Mouse (Mus musculus) cerebellum, adult 2 months (tissue): ENCODE measurements around the gene Crtc2.

Experiments
- CTCF ChIP-seq: fragments of 200-500 bp; IDR thresholded peaks from 2 replicates; pipeline ENCODE4 v1.5.1; 2011; ENCODE audit warnings: low read depth, mild to moderate bottlenecking, control low read depth, low read length, moderate library complexity, borderline replicate concordance; ENCODE audit not compliant: insufficient read depth
- POLR2A ChIP-seq: fragments of 200-500 bp; IDR thresholded peaks from 2 replicates; pipeline ENCODE4 v1.6.1; 2011; ENCODE audit warnings: low read length, control low read depth, borderline replicate concordance; ENCODE audit not compliant: insufficient read depth

DNA sequence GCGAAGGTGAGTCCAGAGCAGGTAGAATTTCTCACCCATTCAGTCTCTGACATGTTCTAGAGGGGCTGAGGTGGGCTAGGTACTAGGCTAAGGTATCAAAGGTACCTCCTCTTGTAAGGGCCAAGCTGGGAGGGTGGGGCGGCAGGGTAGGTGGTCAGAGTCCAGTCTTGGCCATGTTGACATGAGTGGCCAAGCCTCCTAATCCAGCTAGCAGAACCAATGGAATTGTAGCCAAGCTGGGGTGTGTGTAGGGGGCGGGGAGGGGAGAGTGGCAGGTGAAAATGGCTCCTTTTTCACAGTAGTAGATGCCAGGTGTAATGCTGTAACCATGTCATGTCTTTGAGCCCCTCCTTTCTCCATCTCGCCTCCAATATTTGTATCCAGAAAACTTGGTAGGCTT lies 4.6 kb downstream of the Crtc2 start:
- TF ChIP-seq CTCF = no peak
- TF ChIP-seq POLR2A = no peak
